Mouse (Mus musculus): ENCODE measurements at regions not wholly inside any gene's neighbourhood (a gene's known extent, or its start where the extent isn't known, plus 50 kb on each side); places are given as distances from the start of the nearest gene placed in this dataset.

- Histone ChIP-seq H3K9ac (ENCODE audit: low read length) (no peak overlapping the region), H3K27ac (replicated peaks) (no peak overlapping the region), H3K36me3 (ENCODE audit: control insufficient read depth, insufficient read depth, low read length) (no peaks in the 10 kb centered on the region), H3K4me1 (replicated peaks; ENCODE audit: control insufficient read depth, insufficient read depth) (no peaks in the 10 kb centered on the region), H3K27me3 (ENCODE audit: control insufficient read depth, insufficient read depth, low read length) (no peaks in the 10 kb centered on the region), H3K4me3 (ENCODE audit: low read depth, low read length) (no peak overlapping the region), H3K9me3 (ENCODE audit: control insufficient read depth, low read length) (no peaks in the 10 kb centered on the region), H3K4me2 (replicated peaks; ENCODE audit: low read depth) (no peak overlapping the region)
- DNase-seq (ENCODE audit: low spot score): peak; percentile 51
- 57% methylated on average over 6 of the region's 6 CpGs for WGBS
- TF ChIP-seq CTCF (IDR thresholded peaks at IDR 0.05; ENCODE audit: low read depth) (peak; percentile 68), EP300 (optimal IDR thresholded peaks at IDR 0.05) (no peak)
- no peak for ATAC-seq (ENCODE audit: low FRiP score, low TSS enrichment)
These were observed 139.6 kb upstream of the Ahr start for GRCm38 (mm10) chr12:35674487-35674886.

- Histone ChIP-seq H3K4me2 (replicated peaks; ENCODE audit: low read depth) (no peak overlapping the region), H3K36me3 (ENCODE audit: control insufficient read depth, insufficient read depth, low read length) (no peaks in the 10 kb centered on the region), H3K4me3 (ENCODE audit: low read depth, low read length) (no peak overlapping the region), H3K9ac (ENCODE audit: low read length) (no peak overlapping the region), H3K4me1 (replicated peaks; ENCODE audit: control insufficient read depth, insufficient read depth) (no peaks in the 10 kb centered on the region), H3K27ac (replicated peaks) (no peak overlapping the region), H3K9me3 (ENCODE audit: control insufficient read depth, low read length) (no peaks in the 10 kb centered on the region), H3K27me3 (ENCODE audit: control insufficient read depth, insufficient read depth, low read length) (no peaks in the 10 kb centered on the region)
- ATAC-seq (ENCODE audit: low FRiP score, low TSS enrichment): no peak
- DNase-seq (ENCODE audit: low spot score): no peak
- TF ChIP-seq CTCF (IDR thresholded peaks at IDR 0.05; ENCODE audit: low read depth) (no peak), EP300 (optimal IDR thresholded peaks at IDR 0.05) (no peak)
- 69% methylated on average over 4 of the region's 4 CpGs for WGBS
These were observed 136.1 kb upstream of the Ahr start for GRCm38 (mm10) chr12:35670980-35671379.

GRCm38 (mm10) chr12:35668716-35669115 is 133.9 kb upstream of the Ahr start:
- Histone ChIP-seq H3K27ac (replicated peaks) (no peak overlapping the region), H3K27me3 (ENCODE audit: control insufficient read depth, insufficient read depth, low read length) (no peaks in the 10 kb centered on the region), H3K4me2 (replicated peaks; ENCODE audit: low read depth) (no peak overlapping the region), H3K4me1 (replicated peaks; ENCODE audit: control insufficient read depth, insufficient read depth) (no peaks in the 10 kb centered on the region), H3K9me3 (ENCODE audit: control insufficient read depth, low read length) (no peaks in the 10 kb centered on the region), H3K36me3 (ENCODE audit: control insufficient read depth, insufficient read depth, low read length) (no peaks in the 10 kb centered on the region), H3K9ac (ENCODE audit: low read length) (no peak overlapping the region), H3K4me3 (ENCODE audit: low read depth, low read length) (no peak overlapping the region)
- WGBS: 72% methylated on average over 1 of the region's 1 CpGs
- DNase-seq (ENCODE audit: low spot score) (no peak), ATAC-seq (ENCODE audit: low FRiP score, low TSS enrichment) (no peak)
- TF ChIP-seq EP300 (optimal IDR thresholded peaks at IDR 0.05): no peak
- TF ChIP-seq CTCF (IDR thresholded peaks at IDR 0.05; ENCODE audit: low read depth): no peak

GRCm38 (mm10) chr12:35667705-35668104 is 132.9 kb upstream of the Ahr start:
- Histone ChIP-seq H3K36me3 (ENCODE audit: control insufficient read depth, insufficient read depth, low read length) (no peaks in the 10 kb centered on the region), H3K27ac (replicated peaks) (no peak overlapping the region), H3K9ac (ENCODE audit: low read length) (no peak overlapping the region), H3K4me2 (replicated peaks; ENCODE audit: low read depth) (no peak overlapping the region), H3K4me1 (replicated peaks; ENCODE audit: control insufficient read depth, insufficient read depth) (no peaks in the 10 kb centered on the region), H3K4me3 (ENCODE audit: low read depth, low read length) (no peak overlapping the region), H3K9me3 (ENCODE audit: control insufficient read depth, low read length) (no peaks in the 10 kb centered on the region), H3K27me3 (ENCODE audit: control insufficient read depth, insufficient read depth, low read length) (no peaks in the 10 kb centered on the region)
- DNase-seq (ENCODE audit: low spot score) (no peak), ATAC-seq (ENCODE audit: low FRiP score, low TSS enrichment) (no peak)
- TF ChIP-seq CTCF (IDR thresholded peaks at IDR 0.05; ENCODE audit: low read depth) (no peak), EP300 (optimal IDR thresholded peaks at IDR 0.05) (no peak)
- 60% methylated on average over 3 of the region's 3 CpGs for WGBS

GRCm38 (mm10) chr12:35667218-35667617 is 132.4 kb upstream of the Ahr start:
- TF ChIP-seq EP300 (optimal IDR thresholded peaks at IDR 0.05) (no peak), CTCF (IDR thresholded peaks at IDR 0.05; ENCODE audit: low read depth) (no peak)
- H3K4me2 ChIP-seq (replicated peaks; ENCODE audit: low read depth): no peak overlapping the region
- no peak overlapping the region for H3K27ac ChIP-seq (replicated peaks)
- no peak for ATAC-seq (ENCODE audit: low FRiP score, low TSS enrichment)
- no peak for DNase-seq (ENCODE audit: low spot score)
- no peaks in the 10 kb centered on the region for H3K36me3 ChIP-seq (ENCODE audit: control insufficient read depth, insufficient read depth, low read length)
- H3K4me3 ChIP-seq (ENCODE audit: low read depth, low read length): no peak overlapping the region
- H3K27me3 ChIP-seq (ENCODE audit: control insufficient read depth, insufficient read depth, low read length): no peaks in the 10 kb centered on the region
- no peaks in the 10 kb centered on the region for H3K9me3 ChIP-seq (ENCODE audit: control insufficient read depth, low read length)
- H3K9ac ChIP-seq (ENCODE audit: low read length): no peak overlapping the region
- H3K4me1 ChIP-seq (replicated peaks; ENCODE audit: control insufficient read depth, insufficient read depth): no peaks in the 10 kb centered on the region

- Histone ChIP-seq H3K4me3 (ENCODE audit: low read depth, low read length) (no peak overlapping the region), H3K27me3 (ENCODE audit: control insufficient read depth, insufficient read depth, low read length) (no peaks in the 10 kb centered on the region), H3K36me3 (ENCODE audit: control insufficient read depth, insufficient read depth, low read length) (no peaks in the 10 kb centered on the region), H3K27ac (replicated peaks) (no peak overlapping the region), H3K9ac (ENCODE audit: low read length) (no peak overlapping the region), H3K4me1 (replicated peaks; ENCODE audit: control insufficient read depth, insufficient read depth) (no peaks in the 10 kb centered on the region), H3K9me3 (ENCODE audit: control insufficient read depth, low read length) (no peaks in the 10 kb centered on the region), H3K4me2 (replicated peaks; ENCODE audit: low read depth) (no peak overlapping the region)
- DNase-seq (ENCODE audit: low spot score): no peak
- WGBS: 71% methylated on average over 2 of the region's 2 CpGs
- ATAC-seq (ENCODE audit: low FRiP score, low TSS enrichment): no peak
- TF ChIP-seq CTCF (IDR thresholded peaks at IDR 0.05; ENCODE audit: low read depth): no peak
- no peak for TF ChIP-seq EP300 (optimal IDR thresholded peaks at IDR 0.05)
These were observed 131.2 kb upstream of the Ahr start for GRCm38 (mm10) chr12:35666062-35666461.

Data from stomach, postnatal 0 days (tissue).